Mouse (Mus musculus) heart, adult 2 months (tissue): ENCODE results near the gene Snx22. TPM values are rescaled to one million over a fixed set of nuclear protein-coding genes. Genes with fewer than 3 reads are reported as not detected.

Source experiments
- DNase-seq, 2 experiments: peaks; one replicate each; pipeline ENCODE4 v3.0.0; 2021
- H3K27ac ChIP-seq: fragments of 200-600 bp; 2 replicates; pipeline ENCODE4 v1.8.1; 2022
- H3K27me3 ChIP-seq: fragments of 200-500 bp; 2 replicates; pipeline ENCODE4 v1.6.1; 2012; ENCODE audit warnings: mild to moderate bottlenecking, low read length, inconsistent platforms, mixed read lengths; ENCODE audit not compliant: control insufficient read depth, insufficient read depth
- H3K36me3 ChIP-seq: fragments of 200-500 bp; 2 replicates; pipeline ENCODE4 v1.6.1; 2012; ENCODE audit warnings: low read length, inconsistent platforms; ENCODE audit not compliant: control insufficient read depth, insufficient read depth
- H3K4me1 ChIP-seq: fragments of 200-500 bp; 2 replicates; pipeline ENCODE4 v1.6.1; 2011; ENCODE audit warnings: low read length; ENCODE audit not compliant: control insufficient read depth, insufficient read depth
- H3K4me3 ChIP-seq: fragments of 200-600 bp; 2 replicates; pipeline ENCODE4 v1.8.1; 2022
- H3K79me2 ChIP-seq: fragments of 200-500 bp; replicated peaks from 2 replicates; pipeline ENCODE4 v1.6.1; 2012; ENCODE audit warnings: mild to moderate bottlenecking, inconsistent platforms, low read length, moderate library complexity, mixed read lengths; ENCODE audit not compliant: control insufficient read depth, insufficient read depth
- H3K9ac ChIP-seq: fragments of 200-500 bp; 2 replicates; pipeline ENCODE4 v1.6.1; 2012; ENCODE audit warnings: low read depth, mild to moderate bottlenecking, control low read depth, inconsistent platforms, low read length, mixed read lengths
- CTCF ChIP-seq: fragments of 200-600 bp; IDR thresholded peaks from 2 replicates; pipeline ENCODE4 v1.8.1; 2022; ENCODE audit warnings: antibody characterized with exemption, mild to moderate bottlenecking, moderate library complexity
- EP300 ChIP-seq: fragments of 200-500 bp; IDR thresholded peaks from 2 replicates; pipeline ENCODE4 v1.6.1; 2011; ENCODE audit warnings: low read depth, low read length, control low read depth; ENCODE audit not compliant: insufficient read depth
- POLR2A ChIP-seq: fragments of 200-500 bp; IDR thresholded peaks from 2 replicates; pipeline ENCODE4 v1.6.1; 2011; ENCODE audit warnings: mild to moderate bottlenecking, low read depth, low read length, control low read depth; ENCODE audit not compliant: insufficient read depth
- WGBS: fragments of 180-500 bp; shearing (Covaris S2); methylation state at CpG from one replicate; pipeline ENCODE4 v1.1.7; 2018; 5-methylcytosine and 5-hydroxymethylcytosine counted together
- intact Hi-C: fragments of 180-260 bp; cut with DNase I; formaldehyde crosslinking; loops from one replicate; pipeline ENCODE4 v1.15.1; 2025
- polyA plus RNA-seq: library from polyadenylated mRNA; depleted of rRNA; stranded (reverse); fragments of >200 nt; gene quantifications from 2 replicates; pipeline ENCODE4 v1.2.3, GENCODE M21; 2012
- total RNA-seq, 2 experiments: library from RNA; stranded (reverse); gene quantifications; 2 replicates each; pipeline ENCODE4 v1.2.3; 2021

Snx22 gene
- total and polyA plus RNA-seq, 3 experiments = 0.70 to 0.86 (median 0.70) TPM

GRCm38 (mm10) chr9:66078493-66078892 is 9.0 kb upstream of the Snx22 start:
- H3K4me3 ChIP-seq = no peak overlapping the region

GRCm38 (mm10) chr9:66078072-66078471 is 8.6 kb upstream of the Snx22 start:
- Histone ChIP-seq H3K4me1 (no peaks in the 10 kb centered on the region), H3K27ac (no peak overlapping the region), H3K9ac (no peak overlapping the region), H3K79me2 (no peaks in the 10 kb centered on the region), H3K27me3 (no peaks in the 10 kb centered on the region), H3K4me3 (no peak overlapping the region), H3K36me3 (no peaks in the 10 kb centered on the region)
- no peak for TF ChIP-seq EP300
- no peak for TF ChIP-seq CTCF
- no peak for TF ChIP-seq POLR2A
- WGBS = 68% methylated on average over 3 of the region's 3 CpGs
- DNase-seq = no peak
- intact Hi-C loops = no loop called here

More at GRCm38 (mm10) chr9:66078493-66078892, 9.0 kb upstream of the Snx22 start:
- Histone ChIP-seq H3K4me1 (no peaks in the 10 kb centered on the region), H3K79me2 (no peaks in the 10 kb centered on the region), H3K9ac (no peak overlapping the region), H3K27ac (no peak overlapping the region), H3K27me3 (no peaks in the 10 kb centered on the region), H3K36me3 (no peaks in the 10 kb centered on the region)
- DNase-seq = no peak
- TF ChIP-seq POLR2A = no peak
- TF ChIP-seq EP300 = no peak
- TF ChIP-seq CTCF = no peak
- 19% methylated on average over 14 of the region's 14 CpGs for WGBS
- intact Hi-C loops = no loop called here

DNA sequence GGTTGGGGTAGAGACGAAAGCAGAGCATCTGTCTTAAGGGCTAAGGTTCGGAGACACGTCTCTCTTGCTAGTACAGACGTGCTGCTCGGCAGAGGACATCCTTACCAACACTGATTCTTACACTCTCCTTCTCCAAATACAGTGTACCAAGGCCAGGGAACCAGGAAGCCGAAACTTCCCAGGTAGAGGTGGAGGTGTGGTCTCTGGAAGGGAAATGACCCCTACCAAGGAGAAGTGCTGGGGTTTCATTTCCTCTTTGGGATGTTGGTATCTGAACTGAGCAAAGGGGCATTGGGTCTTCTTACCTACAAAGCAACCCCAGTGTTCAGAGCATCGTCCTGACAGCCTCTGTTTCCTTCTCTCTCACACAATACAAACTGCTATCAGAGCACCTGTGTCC is 3.2 kb upstream of the Snx22 start:
- WGBS = 85% methylated on average over 7 of the region's 7 CpGs
- Histone ChIP-seq H3K4me1 (peaks cover 6% of the 10 kb centered on the region), H3K4me3 (no peak overlapping the region), H3K36me3 (no peaks in the 10 kb centered on the region), H3K9ac (no peak overlapping the region), H3K27ac (no peak overlapping the region), H3K27me3 (peaks cover 2% of the 10 kb centered on the region; the same call in 1 of the 2 replicates), H3K79me2 (no peaks in the 10 kb centered on the region)
- DNase-seq = no peak
- TF ChIP-seq EP300 (no peak), CTCF (no peak), POLR2A (no peak)
- intact Hi-C loops = no loop called here

DNA sequence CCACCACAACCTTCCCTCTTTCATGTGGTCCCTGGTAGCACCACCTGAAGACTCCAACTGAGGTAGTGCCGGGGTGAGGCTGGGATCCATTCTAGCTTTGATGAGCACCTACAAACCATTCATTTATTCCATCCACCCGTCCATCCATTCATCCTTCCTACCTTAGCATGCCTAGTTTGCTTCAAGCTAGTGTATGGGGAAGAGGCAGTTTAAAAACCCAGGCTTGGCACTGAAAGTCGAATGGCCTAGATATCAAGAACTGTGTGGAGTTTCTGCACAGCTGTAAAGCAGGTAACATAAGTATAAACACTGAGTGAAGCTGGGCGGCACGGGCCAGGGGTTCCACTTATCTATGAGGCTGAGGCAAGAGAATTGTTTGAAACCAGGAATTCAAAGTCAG is 632 bp upstream of the Snx22 start:
- Histone ChIP-seq H3K36me3 (no peaks in the 10 kb centered on the region), H3K27ac (no peak overlapping the region), H3K9ac (no peak overlapping the region), H3K4me3 (no peak overlapping the region), H3K27me3 (peaks cover 2% of the 10 kb centered on the region; the same call in 1 of the 2 replicates), H3K79me2 (no peaks in the 10 kb centered on the region), H3K4me1 (peaks cover 6% of the 10 kb centered on the region)
- TF ChIP-seq EP300 (no peak), POLR2A (no peak), CTCF (no peak)
- intact Hi-C loops = no loop called here
- WGBS = 92% methylated on average over 5 of the region's 5 CpGs
- no peak for DNase-seq

- intact Hi-C loops = no loop called here
Measured at GRCm38 (mm10) chr9:66068971-66069391, 538 bp downstream of the Snx22 start.

DNA sequence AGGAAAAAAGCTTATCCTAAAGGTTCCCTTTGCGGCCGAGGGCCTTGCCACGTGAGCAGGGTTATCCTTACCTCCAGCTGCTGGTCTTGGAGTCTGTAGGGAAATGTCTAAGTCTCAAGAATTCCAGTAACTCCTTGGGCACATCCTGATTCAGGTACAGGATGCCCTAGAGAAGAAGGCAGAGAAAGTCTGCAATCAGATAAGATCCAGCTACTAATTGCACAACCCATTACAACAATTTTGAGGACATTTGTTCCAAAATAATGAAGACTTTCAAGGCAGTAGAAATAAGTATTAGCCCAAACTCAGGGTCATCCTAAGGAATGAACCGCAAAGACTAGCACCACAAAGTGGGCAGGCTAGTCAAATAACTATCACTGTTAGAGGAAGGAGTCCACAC is 1.5 kb downstream of the Snx22 start:
- DNase-seq = no peak
- TF ChIP-seq EP300 = no peak
- no peak for TF ChIP-seq POLR2A
- no peak for TF ChIP-seq CTCF
- intact Hi-C loops = no loop called here
- Histone ChIP-seq H3K79me2 (no peaks in the 10 kb centered on the region), H3K9ac (no peak overlapping the region), H3K4me3 (no peak overlapping the region), H3K36me3 (no peaks in the 10 kb centered on the region), H3K4me1 (peaks cover 6% of the 10 kb centered on the region), H3K27me3 (peaks cover 2% of the 10 kb centered on the region; the same call in 1 of the 2 replicates), H3K27ac (no peak overlapping the region)
- WGBS = 73% methylated on average over 4 of the region's 4 CpGs

More at GRCm38 (mm10) chr9:66068971-66069391, 538 bp downstream of the Snx22 start:
- no peak for TF ChIP-seq POLR2A
- TF ChIP-seq EP300 = no peak
- TF ChIP-seq CTCF = no peak
- DNase-seq = peak in 1 of 2 experiments; percentile 24
- H3K36me3 ChIP-seq = no peaks in the 10 kb centered on the region
- H3K27ac ChIP-seq = no peak overlapping the region
- H3K79me2 ChIP-seq = no peaks in the 10 kb centered on the region
- 1% methylated on average over 30 of the region's 30 CpGs for WGBS
- H3K4me1 ChIP-seq = peaks cover 6% of the 10 kb centered on the region
- H3K4me3 ChIP-seq = peak overlapping the region; percentile 52
- H3K27me3 ChIP-seq = peaks cover 2% of the 10 kb centered on the region; the same call in 1 of the 2 replicates
- H3K9ac ChIP-seq = peak overlapping the region; percentile 36; the same call in 1 of the 2 replicates
